Mouse (Mus musculus) megakaryocyte-erythroid progenitor cell, adult 5 weeks (primary cell): Measurements from ENCODE around the gene Amy2a2. TPM values are rescaled to one million over a fixed set of nuclear protein-coding genes. Genes with fewer than 3 reads are reported as not detected.

Source experiments
- polyA plus RNA-seq: library from polyadenylated mRNA; stranded (reverse); fragments of >175 nt; gene quantifications from 2 replicates; pipeline ENCODE4 v1.2.3, GENCODE M21; 2012

The Amy2a2 gene
- not detected in 2 replicates for polyA plus RNA-seq

DNA sequence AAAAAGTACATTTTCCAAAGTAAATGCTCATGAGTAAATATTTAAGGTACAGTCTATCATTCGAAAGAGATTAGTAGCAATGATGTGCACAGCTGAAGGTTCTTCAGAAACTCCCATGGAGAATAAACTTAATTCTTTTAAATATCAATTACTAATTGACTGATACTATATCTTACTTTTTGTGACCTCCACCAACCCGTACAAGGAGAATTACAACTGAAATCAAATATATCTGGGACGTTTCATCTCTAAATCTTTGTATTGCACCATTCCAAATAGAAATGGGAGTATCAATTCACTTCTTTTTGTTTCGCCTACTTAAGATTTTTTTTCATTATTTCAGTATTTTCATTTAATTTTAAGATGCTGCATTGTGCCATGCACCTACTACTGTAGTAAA lies at the start of gene Amy2a2:
Amy2a2 (minus strand) TSS at position 101 of the 400 bp plus-strand sequence.

DNA sequence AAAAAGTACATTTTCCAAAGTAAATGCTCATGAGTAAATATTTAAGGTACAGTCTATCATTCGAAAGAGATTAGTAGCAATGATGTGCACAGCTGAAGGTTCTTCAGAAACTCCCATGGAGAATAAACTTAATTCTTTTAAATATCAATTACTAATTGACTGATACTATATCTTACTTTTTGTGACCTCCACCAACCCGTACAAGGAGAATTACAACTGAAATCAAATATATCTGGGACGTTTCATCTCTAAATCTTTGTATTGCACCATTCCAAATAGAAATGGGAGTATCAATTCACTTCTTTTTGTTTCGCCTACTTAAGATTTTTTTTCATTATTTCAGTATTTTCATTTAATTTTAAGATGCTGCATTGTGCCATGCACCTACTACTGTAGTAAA lies 32.5 kb downstream of the Amy2a2 start, which contains the start of gene Amy2a3:
Amy2a3 (minus strand) TSS at position 101 of the 400 bp plus-strand sequence.

Other genes starting within 250 kb of the Amy2a2 start
- gene Amy2a5, start 97.8 kb downstream of the Amy2a2 start, polyA plus RNA-seq, result not detected in 2 replicates
- not detected in 2 replicates for gene Amy2a4, start 65.2 kb downstream of the Amy2a2 start, polyA plus RNA-seq
- gene Amy2a3, start 32.6 kb downstream of the Amy2a2 start, polyA plus RNA-seq, result not detected in 2 replicates
- not detected in 2 replicates for gene Amy2a1, start 175.8 kb upstream of the Amy2a2 start, polyA plus RNA-seq